Mouse (Mus musculus) urinary bladder, postnatal 0 days (tissue): ENCODE results near the gene Arhgap19. TPM values are rescaled to one million over a fixed set of nuclear protein-coding genes. Genes with fewer than 3 reads are reported as not detected.

Experiments used
- polyA plus RNA-seq: library from polyadenylated mRNA; unstranded; fragments of >200 nt; fragmentation: Nextera tagmentation; extraction: Ambion mirVana; gene quantifications from 2 replicates; pipeline ENCODE4 v1.2.1, GENCODE M21; 2015

Gene Arhgap19
- 4.6 and 4.9 TPM in 2 replicates for polyA plus RNA-seq

DNA sequence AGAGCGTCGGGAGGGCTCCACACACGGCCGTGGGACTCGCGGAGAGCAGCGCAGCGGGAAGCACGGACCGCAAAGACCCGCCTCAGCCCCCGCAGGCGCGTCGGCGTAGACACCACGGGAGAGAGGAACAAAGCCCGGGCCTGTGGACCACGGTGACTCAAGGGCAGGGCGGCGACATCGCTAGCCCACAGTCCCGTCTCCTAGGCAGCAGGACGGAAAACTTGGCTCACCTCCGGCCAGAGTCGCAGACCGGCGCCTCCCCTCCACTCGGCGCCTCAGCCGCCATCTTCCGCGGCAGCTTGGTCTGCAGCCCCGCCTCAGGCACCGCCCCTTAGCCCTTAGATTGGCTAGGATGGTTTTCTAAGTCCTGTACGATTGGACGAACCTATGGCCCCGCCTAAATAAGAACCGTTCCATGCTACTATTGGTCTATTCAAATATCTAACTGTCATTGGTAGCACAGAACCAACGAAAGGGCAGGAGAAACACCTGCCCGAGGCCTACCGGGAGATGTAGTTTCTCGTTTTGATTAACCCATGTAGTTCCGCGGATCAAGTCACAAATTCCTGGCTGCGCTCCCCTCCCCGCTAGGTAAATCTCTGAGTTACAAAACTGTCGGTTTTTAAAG, at the start of gene Arhgap19:
Gene Arhgap19 (minus strand): TSS at position 306 of the 628 bp plus-strand sequence.

DNA sequence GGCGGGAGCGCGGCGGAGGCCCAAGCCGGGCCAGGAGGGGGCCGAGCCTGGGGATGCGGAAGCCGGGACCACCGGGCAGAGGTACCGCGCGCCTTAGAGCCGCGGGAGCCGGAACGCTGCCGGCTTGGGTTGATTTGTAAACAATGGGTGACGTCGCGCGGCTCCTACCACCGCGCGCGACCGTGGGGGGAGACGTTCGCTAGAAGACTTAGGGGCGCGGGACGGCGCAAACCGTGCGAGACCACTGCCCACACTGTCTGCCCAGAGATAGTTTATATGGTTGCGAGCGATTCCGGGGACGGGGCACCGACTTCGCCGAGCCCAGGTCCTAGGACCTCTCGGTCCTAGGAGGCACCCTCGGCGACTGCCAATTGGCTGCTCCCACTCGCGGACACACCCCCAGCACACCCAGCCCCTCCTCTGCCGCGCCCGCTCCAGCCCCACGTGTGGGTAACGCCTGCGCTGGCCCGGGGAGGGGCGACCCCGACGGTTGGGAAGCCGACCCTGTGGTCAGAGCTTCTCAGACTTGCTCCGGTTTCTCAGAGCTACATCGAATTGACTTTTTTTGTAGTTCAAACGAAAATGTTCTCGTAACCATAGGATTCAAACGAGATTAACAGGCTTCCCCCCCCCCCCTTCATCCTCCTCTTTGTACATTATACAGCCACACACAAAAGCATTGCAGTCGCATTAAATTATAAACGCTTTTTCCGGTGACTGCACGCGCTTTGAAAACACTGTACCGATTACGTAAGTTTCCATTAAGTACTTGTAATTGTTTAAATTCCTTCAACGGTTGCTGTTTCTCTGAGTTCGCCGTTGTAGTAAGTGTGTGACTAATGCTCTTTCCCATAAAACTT, 46.4 kb upstream of the Arhgap19 start, which contains the start of gene Frat2:
Gene Frat2 (minus strand): TSS at position 141 of the 860 bp plus-strand sequence.

GRCm38 (mm10) chr19:41829381-41830105, 27.7 kb upstream of the Arhgap19 start, which contains the start of gene Frat1:
TSS of gene Frat1 (plus strand) at chr19:41829970.

DNA sequence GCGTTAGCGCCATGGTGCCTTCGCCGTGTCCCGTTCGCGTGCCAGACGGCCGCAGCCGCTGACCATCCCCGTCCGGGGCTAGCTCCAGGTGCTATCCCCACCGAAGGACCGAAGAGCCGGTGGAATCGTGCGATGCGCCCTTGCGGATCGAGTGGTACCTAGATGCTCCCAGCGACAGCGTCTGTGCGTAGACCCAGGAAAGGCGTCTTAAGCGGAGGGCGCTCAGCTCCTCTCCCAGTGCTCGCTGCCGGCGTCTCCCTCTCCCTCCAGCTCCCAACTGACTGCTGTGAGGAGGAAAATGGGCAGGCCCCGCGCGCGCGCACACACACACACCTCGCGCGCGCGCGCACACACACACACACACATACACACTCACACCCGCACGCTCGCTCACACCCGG, 58.5 kb downstream of the Arhgap19 start, which contains the start of gene Slit1:
Gene Slit1 (minus strand): TSS at position 270 of the 400 bp plus-strand sequence.

Other genes starting within 250 kb of the Arhgap19 start
- 1.2 and 1.3 TPM in 2 replicates for gene Gm340, start 219.7 kb downstream of the Arhgap19 start, polyA plus RNA-seq
- gene Slit1, start 58.4 kb downstream of the Arhgap19 start, polyA plus RNA-seq = 0.04 TPM in 1 of 2 replicates, not detected in the other
- 3.6 TPM in 2 replicates for gene Frat1, start 27.9 kb upstream of the Arhgap19 start, polyA plus RNA-seq
- gene Frat2, start 46.1 kb upstream of the Arhgap19 start, polyA plus RNA-seq = 2.6 and 2.9 TPM in 2 replicates
- gene Rrp12, start 94.1 kb upstream of the Arhgap19 start, polyA plus RNA-seq = 19.6 and 19.9 TPM in 2 replicates
- 510 and 595 TPM in 2 replicates for gene Pgam1, start 109.9 kb upstream of the Arhgap19 start, polyA plus RNA-seq
- gene Exosc1, start 131.4 kb upstream of the Arhgap19 start, polyA plus RNA-seq = 49.6 and 52.1 TPM in 2 replicates
- gene Zdhhc16, start 131.4 kb upstream of the Arhgap19 start, polyA plus RNA-seq = 46.1 and 48.3 TPM in 2 replicates
- 15.0 and 17.6 TPM in 2 replicates for gene Mms19, start 179.1 kb upstream of the Arhgap19 start, polyA plus RNA-seq
- 21.8 and 24.0 TPM in 2 replicates for gene Ubtd1, start 179.7 kb upstream of the Arhgap19 start, polyA plus RNA-seq
- not detected in 2 replicates for gene Ankrd2, start 234.0 kb upstream of the Arhgap19 start, polyA plus RNA-seq
- 1.7 and 1.8 TPM in 2 replicates for gene Hoga1, start 243.6 kb upstream of the Arhgap19 start, polyA plus RNA-seq